ENCODE assay signal across 8 mouse cellular contexts in the genomic region with DNA sequence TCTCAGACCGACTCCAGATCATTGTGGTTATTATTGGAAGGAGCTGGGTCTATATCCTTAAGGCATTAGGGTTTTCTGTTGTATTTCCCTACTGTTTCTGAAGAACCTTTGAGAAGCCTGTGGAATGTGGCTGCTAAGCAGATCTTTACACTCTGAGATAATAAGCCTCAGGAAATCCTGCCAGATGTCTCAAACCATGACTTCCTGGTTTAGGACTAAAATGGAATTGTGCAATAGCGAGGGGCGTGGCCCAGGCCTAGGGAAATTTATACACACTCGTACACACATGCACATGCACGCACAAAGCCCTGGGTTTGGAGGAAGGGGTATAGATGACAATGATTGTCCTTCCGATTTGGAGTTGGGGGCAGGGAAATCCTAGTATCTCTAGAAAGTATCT. TPM values are rescaled to one million over a fixed set of nuclear protein-coding genes. Genes with fewer than 3 reads are reported as not detected.
DNase-seq lines count a peak whose midpoint lies in the region; ATAC-seq lines count a peak whose summit lies in the region.

No protein-coding gene starts in this region.

- H3K4me3 ChIP-seq in kidney, embryonic 14.5 days (ENCODE audit: low read length), result no peak overlapping the region
- H3K4me3 ChIP-seq in midbrain, embryonic 11.5 days (ENCODE audit: low read depth, low read length), result no peak overlapping the region
- H3K4me3 ChIP-seq in hindbrain, embryonic 13.5 days, result no peak overlapping the region

- DNase-seq in kidney, adult 11 months, result peak; percentile 51
- peak; percentile 54 for DNase-seq in adrenal gland, postnatal 14 days
- peak; percentile 82 to 83 for DNase-seq in heart, adult 9 months (ENCODE audit: low spot score in 2 of 2)
- peak; percentile 54 to 71 for DNase-seq in kidney, postnatal 4 days
- peak; percentile 37 to 61 for DNase-seq in monocyte, adult 2 months (ENCODE audit: low read depth in 1 of 2, low spot score in 2 of 2)
- DNase-seq in midbrain, embryonic 11.5 days (ENCODE audit: low spot score, missing footprints), result no peak

- no peak overlapping the region for H3K9ac ChIP-seq in kidney, embryonic 14.5 days (ENCODE audit: low read depth, low read length)
- H3K9ac ChIP-seq in midbrain, embryonic 11.5 days (ENCODE audit: low read length), result no peak overlapping the region
- no peak overlapping the region for H3K9ac ChIP-seq in hindbrain, embryonic 13.5 days

- H3K36me3 ChIP-seq in kidney, embryonic 14.5 days (ENCODE audit: control insufficient read depth, insufficient read depth, low read length), result no peaks in the 10 kb centered on the region
- H3K36me3 ChIP-seq in midbrain, embryonic 11.5 days (ENCODE audit: control insufficient read depth, insufficient read depth, low read length), result no peaks in the 10 kb centered on the region
- H3K36me3 ChIP-seq in hindbrain, embryonic 13.5 days, result peaks cover 10% of the 10 kb centered on the region

- no peak overlapping the region for H3K4me2 ChIP-seq in kidney, embryonic 14.5 days (replicated peaks; ENCODE audit: low read depth, low read length)
- no peak overlapping the region for H3K4me2 ChIP-seq in midbrain, embryonic 11.5 days
- no peak overlapping the region for H3K4me2 ChIP-seq in hindbrain, embryonic 13.5 days

- 83% methylated on average over 6 of the region's 6 CpGs for WGBS in kidney, embryonic 14.5 days
- 91% methylated on average over 6 of the region's 6 CpGs for WGBS in midbrain, embryonic 11.5 days
- WGBS in hindbrain, embryonic 13.5 days, result 90% methylated on average over 6 of the region's 6 CpGs

- no peaks in the 10 kb centered on the region for H3K9me3 ChIP-seq in kidney, embryonic 14.5 days (ENCODE audit: control insufficient read depth, low read length)
- no peaks in the 10 kb centered on the region for H3K9me3 ChIP-seq in midbrain, embryonic 11.5 days (ENCODE audit: control insufficient read depth, low read length)
- no peaks in the 10 kb centered on the region for H3K9me3 ChIP-seq in hindbrain, embryonic 13.5 days

- no peaks in the 10 kb centered on the region for H3K4me1 ChIP-seq in kidney, embryonic 14.5 days (ENCODE audit: control insufficient read depth, insufficient read depth, low read length)
- no peaks in the 10 kb centered on the region for H3K4me1 ChIP-seq in midbrain, embryonic 11.5 days (ENCODE audit: control insufficient read depth, insufficient read depth, low read length)
- H3K4me1 ChIP-seq in hindbrain, embryonic 13.5 days (replicated peaks), result no peaks in the 10 kb centered on the region

- no peak for ATAC-seq in kidney, embryonic 14.5 days (ENCODE audit: low FRiP score, low TSS enrichment)
- ATAC-seq in midbrain, embryonic 11.5 days (ENCODE audit: low FRiP score), result no peak
- no peak for ATAC-seq in hindbrain, embryonic 13.5 days (ENCODE audit: low FRiP score)

- no peaks in the 10 kb centered on the region for H3K27me3 ChIP-seq in kidney, embryonic 14.5 days (ENCODE audit: control insufficient read depth, insufficient read depth, low read length)
- no peaks in the 10 kb centered on the region for H3K27me3 ChIP-seq in midbrain, embryonic 11.5 days (ENCODE audit: control insufficient read depth, insufficient read depth, low read length)
- no peaks in the 10 kb centered on the region for H3K27me3 ChIP-seq in hindbrain, embryonic 13.5 days

- no peak overlapping the region for H3K27ac ChIP-seq in kidney, embryonic 14.5 days (ENCODE audit: low read depth, low read length)
- no peak overlapping the region for H3K27ac ChIP-seq in midbrain, embryonic 11.5 days (ENCODE audit: low read depth, low read length)
- H3K27ac ChIP-seq in hindbrain, embryonic 13.5 days, result no peak overlapping the region

RNA-seq across cellular contexts. Expression of a gene that starts 52.3 kb away (rescaled TPM):
- polyA plus RNA-seq in kidney, embryonic 14.5 days (2014; fragmentation: Nextera tagmentation; extraction: Ambion mirVana), result 0.39 and 0.54 TPM in 2 replicates
- 3.6 and 7.8 TPM in 2 replicates for total RNA-seq in adrenal gland, postnatal 14 days (2021)
- polyA plus RNA-seq in midbrain, embryonic 11.5 days (2014; fragmentation: Nextera tagmentation; extraction: Ambion mirVana), result 0.06 TPM in 1 of 2 replicates, not detected in the other
- 0.12 and 0.19 TPM in 2 replicates for polyA plus RNA-seq in hindbrain, embryonic 13.5 days (2015; fragmentation: Nextera tagmentation; extraction: Ambion mirVana)
